Mouse (Mus musculus): ENCODE data around the gene Alkal2.

GRCm38 (mm10) chr12:30928182-30928581 lies 44.1 kb downstream of the Alkal2 start:
- TF ChIP-seq CTCF (IDR thresholded peaks at IDR 0.05; ENCODE audit: borderline replicate concordance, control insufficient read depth, extremely low read depth, insufficient read depth, low read length, poor library complexity) (no peak), POLR2A (IDR thresholded peaks at IDR 0.05; ENCODE audit: control insufficient read depth, extremely low read depth, insufficient read depth, low read length, poor library complexity) (no peak)

Measured in thymus, adult 2 months (tissue).